Mouse (Mus musculus) olfactory bulb, adult 2 months (tissue): ENCODE results near the gene Adamts17.

ENCODE experiments used
- CTCF ChIP-seq: fragments of 200-500 bp; IDR thresholded peaks from 2 replicates; pipeline ENCODE4 v1.5.1; 2012; ENCODE audit warnings: low read depth, mild to moderate bottlenecking, low read length, moderate library complexity; ENCODE audit not compliant: insufficient read depth
- POLR2A ChIP-seq: fragments of 200-500 bp; IDR thresholded peaks from 2 replicates; pipeline ENCODE4 v1.6.1; 2012; ENCODE audit warnings: mild to moderate bottlenecking, low read depth, low read length, moderate library complexity; ENCODE audit not compliant: insufficient read depth

DNA sequence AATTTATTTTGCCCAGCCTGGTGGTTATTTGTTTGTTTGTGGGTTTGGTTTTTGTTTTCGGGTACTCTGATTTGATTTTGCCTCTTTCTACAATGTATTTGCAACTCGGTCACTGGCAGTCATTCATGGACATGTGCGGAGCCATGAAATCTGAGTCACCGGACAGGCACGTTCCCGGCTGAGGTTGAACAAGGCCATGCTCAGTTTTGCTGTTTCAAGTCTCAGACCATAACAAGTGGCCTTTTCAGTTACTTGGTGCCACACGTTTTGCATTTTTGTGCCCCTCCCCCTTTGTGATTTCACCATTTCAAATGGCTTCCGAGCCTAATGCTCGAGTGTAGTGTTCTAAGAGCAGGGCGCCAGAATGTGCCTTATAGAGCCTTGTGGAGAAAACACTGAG, 123.2 kb downstream of the Adamts17 start:
- TF ChIP-seq POLR2A (no peak), CTCF (no peak)
